Mouse (Mus musculus): ENCODE measurements at regions not wholly inside any gene's neighbourhood (a gene's known extent, or its start where the extent isn't known, plus 50 kb on each side); places are given as distances from the start of the nearest gene placed in this dataset.
"Not testable (repeated sequence)": the region's sequence is repeated elsewhere in the genome, so short reads cannot be mapped to it uniquely, and the experiment has no call there.

- no peak for DNase-seq (ENCODE audit: low spot score in 2 of 2)
These were observed 404.2 kb downstream of the 1190002N15Rik start for GRCm38 (mm10) chr9:94133682-94134081.

GRCm38 (mm10) chr9:94131367-94131766 lies 406.5 kb downstream of the 1190002N15Rik start:
- no peak for DNase-seq (ENCODE audit: low spot score in 2 of 2)

GRCm38 (mm10) chr9:94116961-94117360 lies 420.9 kb downstream of the 1190002N15Rik start:
- peak; percentile 28 to 29 for DNase-seq (ENCODE audit: low spot score in 2 of 2)

- DNase-seq (ENCODE audit: low spot score in 2 of 2) = not testable (repeated sequence)
These were observed 430.2 kb downstream of the 1190002N15Rik start for GRCm38 (mm10) chr9:94107701-94108100.

GRCm38 (mm10) chr9:94104669-94105068 lies 433.2 kb downstream of the 1190002N15Rik start:
- DNase-seq (ENCODE audit: low spot score in 2 of 2) = no peak

GRCm38 (mm10) chr9:94101958-94102357 lies 435.9 kb downstream of the 1190002N15Rik start:
- DNase-seq (ENCODE audit: low spot score in 2 of 2) = no peak

GRCm38 (mm10) chr9:94094800-94095199 lies 443.1 kb downstream of the 1190002N15Rik start:
- no peak for DNase-seq (ENCODE audit: low spot score in 2 of 2)

- DNase-seq (ENCODE audit: low spot score in 2 of 2) = no peak
These were observed 446.1 kb downstream of the 1190002N15Rik start for GRCm38 (mm10) chr9:94091658-94092225.

- no peak for DNase-seq (ENCODE audit: low spot score in 2 of 2)
These were observed 448.1 kb downstream of the 1190002N15Rik start for GRCm38 (mm10) chr9:94089759-94090158.

GRCm38 (mm10) chr9:94083629-94084411 lies 454.1 kb downstream of the 1190002N15Rik start:
- DNase-seq (ENCODE audit: low spot score in 2 of 2) = no peak

GRCm38 (mm10) chr9:94074904-94075303 lies 463.0 kb downstream of the 1190002N15Rik start:
- no peak for DNase-seq (ENCODE audit: low spot score in 2 of 2)

- DNase-seq (ENCODE audit: low spot score in 2 of 2) = no peak
These were observed 470.8 kb downstream of the 1190002N15Rik start for GRCm38 (mm10) chr9:94067121-94067520.

GRCm38 (mm10) chr9:94053229-94053628 lies 484.7 kb downstream of the 1190002N15Rik start:
- no peak for DNase-seq (ENCODE audit: low spot score in 2 of 2)

- DNase-seq (ENCODE audit: low spot score in 2 of 2) = no peak
These were observed 490.0 kb downstream of the 1190002N15Rik start for GRCm38 (mm10) chr9:94047845-94048244.

GRCm38 (mm10) chr9:94045462-94046126 lies 492.3 kb downstream of the 1190002N15Rik start:
- DNase-seq (ENCODE audit: low spot score in 2 of 2) = no peak

GRCm38 (mm10) chr9:94023761-94024160 lies 514.1 kb downstream of the 1190002N15Rik start:
- DNase-seq (ENCODE audit: low spot score in 2 of 2) = no peak

- no peak for DNase-seq (ENCODE audit: low spot score in 2 of 2)
These were observed 516.5 kb downstream of the 1190002N15Rik start for GRCm38 (mm10) chr9:94021293-94021903.

GRCm38 (mm10) chr9:94016747-94017487 lies 521.0 kb downstream of the 1190002N15Rik start:
- DNase-seq (ENCODE audit: low spot score in 2 of 2) = no peak

GRCm38 (mm10) chr9:93992216-93992615 lies 545.7 kb downstream of the 1190002N15Rik start:
- peak; percentile 24 to 54 for DNase-seq (ENCODE audit: low spot score in 2 of 2)

GRCm38 (mm10) chr9:93991141-93991540 lies 546.7 kb downstream of the 1190002N15Rik start:
- DNase-seq (ENCODE audit: low spot score in 2 of 2) = no peak

- DNase-seq (ENCODE audit: low spot score in 2 of 2) = no peak
These were observed 556.7 kb downstream of the 1190002N15Rik start for GRCm38 (mm10) chr9:93981136-93981535.
